Mouse (Mus musculus): ENCODE results near the gene Cox8a.

- TF ChIP-seq CHD2 (IDR thresholded peaks at IDR 0.05; ENCODE audit: low read length) (no peak), USF1 (IDR thresholded peaks at IDR 0.05; ENCODE audit: low read depth, low read length) (no peak)
Observed at GRCm38 (mm10) chr19:7246021-7246420, 28.6 kb upstream of the Cox8a start.

All from MEL (cell line).